ENCODE assay signal across 11 mouse cellular contexts in genomic region chr7:91653033-91653432, GRCm38 (mm10).
DNase-seq lines count a peak whose midpoint lies in the region.
"Had no signal": no experiment of that assay in that cellular context is flagged by ENCODE, and none has a peak within 500 bp of the region (broad histone marks: within the 10 kb centered on the region; RNA-seq: fewer than 3 reads in every experiment).

No protein-coding gene starts in this region.

- peak; percentile 41 for DNase-seq in brain, adult 2 months (ENCODE audit: low read depth, low spot score)
- DNase-seq in cerebellum, adult 11-12 months = peak; percentile 15
- DNase-seq in cerebellum, adult 9-11 months = peak; percentile 33
- DNase-seq in cerebellum, postnatal 36 days = peak; percentile 38 to 50
- no peak for DNase-seq in adrenal gland, postnatal 14 days
- no peak for DNase-seq in heart, postnatal 14 days
- DNase-seq: adrenal gland, adult 2 months; adrenal gland, postnatal 36 days; heart, adult 18-20 months; heart, postnatal 10 days; kidney, adult 11 months had no signal

- intact Hi-C loops in heart, postnatal 14 days (cut with DNase I) = no loop called here

Comparison
In these comparisons a context has a peak if more than half of its experiments do, and no peak if none do; other contexts are left out.
1. DNase-seq: peak in brain, adult 2 months (single experiment), cerebellum, adult 11-12 months (single experiment), cerebellum, adult 9-11 months (single experiment) and cerebellum, postnatal 36 days (2 of 2); none in adrenal gland, postnatal 14 days (single experiment) and heart, postnatal 14 days (0 of 2).